Mouse (Mus musculus) limb, embryonic 13.5 days (tissue): Measurements from ENCODE around the gene Hbb-bh2. TPM values are rescaled to one million over a fixed set of nuclear protein-coding genes. Genes with fewer than 3 reads are reported as not detected.
"Not testable (repeated sequence)": the region's sequence is repeated elsewhere in the genome, so short reads cannot be mapped to it uniquely, and the experiment has no call there.

Experiments used
- ATAC-seq: fragments of 200-750 bp; cut with Nextera tagmentation; 2 replicates; pipeline ENCODE4 v1.8.0; 2017; ENCODE audit warnings: low read depth, moderate number of reproducible peaks, moderate TSS enrichment; ENCODE audit not compliant: low FRiP score
- H3K27ac ChIP-seq: fragments of 300-500 bp; sonication (generic); 2 replicates; pipeline ENCODE4 v1.5.1; 2015; ENCODE audit warnings: inconsistent platforms, mild to moderate bottlenecking, moderate library complexity
- H3K27me3 ChIP-seq: fragments of 300-500 bp; sonication (generic); 2 replicates; pipeline ENCODE4 v1.6.1; 2015; ENCODE audit warnings: mild to moderate bottlenecking, inconsistent platforms
- H3K36me3 ChIP-seq: fragments of 300-500 bp; sonication (generic); 2 replicates; pipeline ENCODE4 v1.6.1; 2015; ENCODE audit warnings: inconsistent platforms, mild to moderate bottlenecking, moderate library complexity
- H3K4me1 ChIP-seq: fragments of 300-500 bp; sonication (generic); 2 replicates; pipeline ENCODE4 v1.6.1; 2015; ENCODE audit warnings: inconsistent platforms
- H3K4me2 ChIP-seq: fragments of 300-500 bp; sonication (generic); replicated peaks from 2 replicates; pipeline ENCODE4 v1.6.1; 2015; ENCODE audit warnings: inconsistent platforms, mild to moderate bottlenecking, moderate library complexity
- H3K4me3 ChIP-seq: fragments of 300-500 bp; sonication (generic); 2 replicates; pipeline ENCODE4 v1.5.1; 2015; ENCODE audit warnings: moderate library complexity, mild to moderate bottlenecking, inconsistent platforms
- H3K9ac ChIP-seq: fragments of 300-500 bp; sonication (generic); 2 replicates; pipeline ENCODE4 v1.6.1; 2015; ENCODE audit warnings: mild to moderate bottlenecking, inconsistent platforms
- H3K9me3 ChIP-seq: fragments of 300-500 bp; sonication (generic); 2 replicates; pipeline ENCODE4 v1.6.1; 2016; ENCODE audit warnings: inconsistent platforms
- WGBS: fragments of 180-500 bp; shearing (Covaris S2); methylation state at CpG from one replicate; pipeline ENCODE4 v1.1.7; 2015; 5-methylcytosine and 5-hydroxymethylcytosine counted together
- polyA plus RNA-seq: library from polyadenylated mRNA; unstranded; fragments of >200 nt; fragmentation: Nextera tagmentation; extraction: Ambion mirVana; gene quantifications from 2 replicates; pipeline ENCODE4 v1.2.1, GENCODE M21; 2015

Hbb-bh2 gene
- polyA plus RNA-seq, 1 experiment from 2014 or later = not detected

DNA sequence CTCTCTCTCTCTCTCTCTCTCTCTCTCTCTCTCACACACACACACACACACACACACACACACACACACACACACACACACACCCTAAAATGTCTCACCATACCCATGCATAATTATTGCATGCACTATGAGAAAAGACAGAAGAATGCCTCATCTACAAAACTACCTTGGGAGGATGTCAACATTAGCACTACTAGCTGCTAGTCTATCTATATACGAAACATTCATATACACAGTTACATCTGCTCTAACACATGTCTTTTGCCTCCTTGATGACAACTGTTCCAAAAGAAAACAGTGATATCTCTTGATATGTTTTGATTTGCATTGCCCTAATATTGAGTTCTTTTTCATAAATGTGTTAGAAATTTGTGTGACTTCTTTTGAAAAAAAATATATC, 30.0 kb downstream of the Hbb-bh2 start:
- no peaks in the 10 kb centered on the region for H3K27me3 ChIP-seq
- H3K9ac ChIP-seq = no peak overlapping the region
- no peak overlapping the region for H3K27ac ChIP-seq
- ATAC-seq = no peak
- H3K36me3 ChIP-seq = no peaks in the 10 kb centered on the region
- no peak overlapping the region for H3K4me3 ChIP-seq
- no peaks in the 10 kb centered on the region for H3K9me3 ChIP-seq
- WGBS = 90% methylated on average over 1 of the region's 1 CpGs
- no peaks in the 10 kb centered on the region for H3K4me1 ChIP-seq
- H3K4me2 ChIP-seq = no peak overlapping the region

DNA sequence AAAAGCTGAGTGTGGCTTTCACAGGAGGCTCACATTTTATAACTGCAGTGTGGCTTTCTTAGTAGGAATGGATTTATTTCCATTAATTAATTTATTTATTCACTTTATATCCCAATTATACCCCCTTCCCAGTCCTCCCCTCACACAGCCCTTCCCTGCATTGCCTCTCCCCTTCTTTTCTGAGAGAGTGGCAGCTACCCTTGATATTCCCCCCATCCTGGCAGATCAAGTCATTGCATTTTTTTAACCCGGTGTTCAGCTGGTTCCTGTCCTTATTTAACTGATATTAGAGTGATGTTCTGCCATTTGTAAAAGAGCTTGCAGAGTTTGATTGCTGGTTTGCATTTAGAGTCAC, 30.5 kb downstream of the Hbb-bh2 start:
- no peak overlapping the region for H3K27ac ChIP-seq
- no peak for ATAC-seq
- no peaks in the 10 kb centered on the region for H3K27me3 ChIP-seq
- H3K9ac ChIP-seq = no peak overlapping the region
- H3K9me3 ChIP-seq = no peaks in the 10 kb centered on the region
- no peaks in the 10 kb centered on the region for H3K4me1 ChIP-seq
- H3K4me2 ChIP-seq = no peak overlapping the region
- no peak overlapping the region for H3K4me3 ChIP-seq
- H3K36me3 ChIP-seq = no peaks in the 10 kb centered on the region
- 64% methylated on average over 1 of the region's 1 CpGs for WGBS

DNA sequence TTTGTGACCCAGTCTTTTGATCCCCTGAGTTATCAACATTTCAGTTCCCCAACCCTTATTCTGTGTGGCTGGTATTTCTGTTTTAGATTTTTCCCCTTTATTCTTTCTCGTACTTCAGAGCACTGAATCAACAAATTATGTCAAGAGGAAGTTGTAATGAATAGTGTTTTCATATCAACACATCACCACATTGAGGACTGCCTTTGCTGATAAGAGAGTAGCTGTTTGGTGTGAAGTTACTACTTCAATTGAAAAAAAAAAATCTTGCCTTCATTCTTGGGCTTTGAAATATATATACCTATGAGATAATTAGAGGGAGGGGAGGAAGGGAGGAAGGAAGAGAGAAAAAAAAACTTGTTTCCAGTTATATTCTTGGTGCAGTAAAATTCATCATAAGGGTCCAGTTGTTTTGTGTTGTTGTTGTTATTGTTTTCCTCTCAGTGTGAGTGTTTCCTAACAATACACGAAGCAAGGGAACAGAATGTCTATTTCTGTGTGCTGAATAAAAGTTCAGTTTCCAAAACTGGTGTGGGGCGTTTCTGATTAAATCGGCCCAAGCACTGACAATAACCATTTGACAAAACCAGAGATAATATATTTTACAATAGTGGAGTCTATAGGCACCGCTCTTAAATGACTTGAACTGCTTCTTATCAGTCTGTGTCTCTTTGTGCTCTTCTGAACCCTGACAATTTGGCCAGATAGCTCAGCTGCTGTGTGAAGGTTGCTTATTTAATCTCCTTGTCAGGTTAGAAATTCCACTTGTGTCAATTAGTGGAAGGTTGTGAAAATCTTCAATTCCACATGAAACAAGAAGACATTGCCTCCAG, 31.1 kb downstream of the Hbb-bh2 start:
- no peak for ATAC-seq
- no peaks in the 10 kb centered on the region for H3K27me3 ChIP-seq
- 68% methylated on average over 5 of the region's 5 CpGs for WGBS
- no peak overlapping the region for H3K4me3 ChIP-seq
- H3K9me3 ChIP-seq = no peaks in the 10 kb centered on the region
- no peak overlapping the region for H3K9ac ChIP-seq
- H3K27ac ChIP-seq = no peak overlapping the region
- no peaks in the 10 kb centered on the region for H3K36me3 ChIP-seq
- no peaks in the 10 kb centered on the region for H3K4me1 ChIP-seq
- H3K4me2 ChIP-seq = no peak overlapping the region

DNA sequence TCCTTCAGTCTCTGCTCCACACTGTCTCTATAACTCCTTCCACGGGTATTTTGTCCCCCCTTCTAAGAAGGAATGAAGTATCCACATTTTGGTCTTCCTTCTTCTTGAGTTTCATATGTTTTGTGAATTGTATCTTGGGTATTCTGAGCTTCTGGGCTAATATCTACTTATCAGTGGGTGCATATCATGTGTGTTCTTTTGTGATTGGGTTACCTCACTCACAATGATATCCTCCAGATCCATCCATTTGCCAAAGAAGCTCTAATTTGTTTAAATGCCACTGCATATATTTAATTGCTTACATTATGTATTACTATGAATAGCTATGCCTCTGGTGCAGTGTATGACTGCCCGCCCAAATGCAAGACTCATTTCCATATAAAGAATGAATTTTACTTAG, 32.2 kb downstream of the Hbb-bh2 start:
- not testable (repeated sequence) for H3K27ac ChIP-seq, ATAC-seq, H3K27me3 ChIP-seq, H3K4me2 ChIP-seq, H3K9me3 ChIP-seq, H3K9ac ChIP-seq, H3K4me3 ChIP-seq, H3K4me1 ChIP-seq, H3K36me3 ChIP-seq
- WGBS = 74% methylated on average over 2 of the region's 2 CpGs

DNA sequence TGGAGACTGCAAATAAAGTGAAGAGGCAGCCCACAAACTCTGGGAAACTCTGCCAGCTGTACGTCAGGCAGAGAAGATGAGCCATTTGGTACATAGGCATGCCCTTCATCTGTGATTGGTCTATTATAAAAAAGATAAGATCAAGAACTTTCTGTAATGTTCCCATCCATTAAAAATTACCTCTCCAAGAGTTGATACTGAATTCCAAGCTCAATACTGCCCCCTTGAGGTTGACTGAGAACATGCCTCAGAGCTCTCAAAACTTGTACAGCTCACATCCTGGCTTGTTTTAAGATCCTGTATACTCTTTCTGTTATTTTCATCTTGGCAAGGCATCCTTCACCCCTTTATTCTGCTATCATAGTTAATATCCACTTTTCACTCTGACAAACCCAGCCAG, 33.5 kb downstream of the Hbb-bh2 start:
- H3K36me3 ChIP-seq = no peaks in the 10 kb centered on the region
- no peak overlapping the region for H3K4me2 ChIP-seq
- H3K27me3 ChIP-seq = no peaks in the 10 kb centered on the region
- WGBS = 81% methylated on average over 1 of the region's 1 CpGs
- H3K27ac ChIP-seq = no peak overlapping the region
- no peak for ATAC-seq
- no peaks in the 10 kb centered on the region for H3K9me3 ChIP-seq
- H3K9ac ChIP-seq = no peak overlapping the region
- no peaks in the 10 kb centered on the region for H3K4me1 ChIP-seq
- H3K4me3 ChIP-seq = no peak overlapping the region

DNA sequence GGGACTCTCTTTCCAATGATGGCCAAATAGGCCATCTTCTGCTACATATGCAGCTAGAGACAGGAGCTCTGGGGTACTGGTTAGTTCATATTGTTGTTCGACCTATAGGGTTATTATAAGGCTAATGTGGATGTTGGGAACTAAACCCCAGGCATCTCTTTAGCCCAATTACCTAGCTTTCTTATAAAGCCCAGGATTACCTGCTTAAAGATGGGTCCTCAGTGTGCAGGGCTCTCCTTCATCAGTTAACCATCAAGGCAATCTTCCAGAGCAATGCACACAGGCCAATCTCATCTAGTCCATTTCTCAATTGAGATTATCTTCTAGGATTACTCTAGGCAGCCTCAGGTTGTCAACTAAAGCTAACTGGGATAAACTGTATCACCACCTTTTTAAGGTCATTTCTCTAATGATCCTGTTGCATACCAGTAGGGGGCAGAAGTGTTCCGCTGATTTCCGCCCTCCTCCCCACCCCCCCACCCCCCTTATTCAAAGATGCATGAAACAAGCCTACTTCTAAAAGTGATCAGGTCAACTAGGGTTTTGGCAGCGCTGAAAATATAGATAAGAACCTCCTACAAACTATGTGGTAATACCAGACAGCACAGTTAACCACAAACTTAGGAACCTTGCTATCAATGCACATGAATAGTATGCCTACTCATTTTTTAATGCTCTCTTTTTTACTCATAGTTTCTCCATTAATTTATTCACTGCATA, 47.5 kb downstream of the Hbb-bh2 start:
- H3K4me2 ChIP-seq = no peak overlapping the region
- no peak overlapping the region for H3K9ac ChIP-seq
- no peaks in the 10 kb centered on the region for H3K36me3 ChIP-seq
- no peaks in the 10 kb centered on the region for H3K4me1 ChIP-seq
- no peak overlapping the region for H3K27ac ChIP-seq
- no peaks in the 10 kb centered on the region for H3K27me3 ChIP-seq
- no peak overlapping the region for H3K4me3 ChIP-seq
- H3K9me3 ChIP-seq = no peaks in the 10 kb centered on the region
- 27% methylated on average over 4 of the region's 4 CpGs for WGBS
- ATAC-seq = no peak

DNA sequence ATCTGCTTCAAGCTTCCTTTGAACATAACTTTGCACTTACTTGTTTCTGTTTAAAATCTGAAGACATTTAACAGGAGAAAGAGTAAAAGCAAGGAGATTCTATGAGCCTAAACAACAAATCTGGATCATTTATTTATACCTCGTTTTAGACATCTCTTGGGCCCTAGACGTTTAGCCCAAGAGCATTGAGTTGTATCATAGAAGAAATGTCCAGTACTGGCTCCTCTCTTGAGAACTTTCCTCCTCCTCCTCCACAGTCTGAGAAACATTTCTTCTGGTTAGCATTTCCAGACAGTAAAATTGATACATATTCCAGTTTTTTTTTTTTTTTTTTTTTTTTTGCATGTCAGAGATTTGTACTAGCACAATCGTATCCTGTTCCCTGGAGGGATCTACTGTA, 48.6 kb downstream of the Hbb-bh2 start, which contains the start of gene Olfr67:
TSS of gene Olfr67 (minus strand) at position 101 of the 400 bp plus-strand sequence.
- no peaks in the 10 kb centered on the region for H3K27me3 ChIP-seq
- no peak within 1 kb of the TSS for H3K4me3 ChIP-seq
- no peaks in the 10 kb centered on the region for H3K4me1 ChIP-seq
- no peak within 1 kb of the TSS for H3K4me2 ChIP-seq
- 76% methylated on average over 3 of the region's 3 CpGs for WGBS
- H3K9ac ChIP-seq = no peak within 1 kb of the TSS
- no peak for ATAC-seq
- no peaks in the 10 kb centered on the region for H3K9me3 ChIP-seq
- no peak within 1 kb of the TSS for H3K27ac ChIP-seq
- no peaks in the 10 kb centered on the region for H3K36me3 ChIP-seq

Other genes starting within 250 kb of the Hbb-bh2 start
- not detected in 2 replicates for gene Olfr619, start 239.9 kb downstream of the Hbb-bh2 start, polyA plus RNA-seq
- not detected in 2 replicates for gene Olfr620, start 228.0 kb downstream of the Hbb-bh2 start, polyA plus RNA-seq
- gene Olfr622, start 197.8 kb downstream of the Hbb-bh2 start, polyA plus RNA-seq = not detected in 2 replicates
- gene Olfr623, start 176.8 kb downstream of the Hbb-bh2 start, polyA plus RNA-seq = not detected in 2 replicates
- gene Olfr624, start 169.3 kb downstream of the Hbb-bh2 start, polyA plus RNA-seq = 0.08 TPM in 1 of 2 replicates, not detected in the other
- gene Olfr625-ps1, start 157.8 kb downstream of the Hbb-bh2 start, polyA plus RNA-seq = not detected in 2 replicates
- gene Olfr243, start 125.8 kb downstream of the Hbb-bh2 start, polyA plus RNA-seq = not detected in 2 replicates
- gene Olfr628, start 110.1 kb downstream of the Hbb-bh2 start, polyA plus RNA-seq = not detected in 2 replicates
- not detected in 2 replicates for gene Olfr629, start 95.6 kb downstream of the Hbb-bh2 start, polyA plus RNA-seq
- gene Olfr630, start 83.2 kb downstream of the Hbb-bh2 start, polyA plus RNA-seq = not detected in 2 replicates
- gene Olfr69, start 68.9 kb downstream of the Hbb-bh2 start, polyA plus RNA-seq = not detected in 2 replicates
- gene Olfr68, start 60.8 kb downstream of the Hbb-bh2 start, polyA plus RNA-seq = not detected in 2 replicates
- not detected in 2 replicates for gene Olfr67, start 48.7 kb downstream of the Hbb-bh2 start, polyA plus RNA-seq
- 1,810 and 1,860 TPM in 2 replicates for gene Hbb-bt, start 26.5 kb downstream of the Hbb-bh2 start, polyA plus RNA-seq
- gene Hbb-bs, start 12.4 kb downstream of the Hbb-bh2 start, polyA plus RNA-seq = 3,715 and 3,820 TPM in 2 replicates
- gene Hbb-bh1, start 2.6 kb upstream of the Hbb-bh2 start, polyA plus RNA-seq = 61.1 and 82.5 TPM in 2 replicates
- gene Hbb-y, start 12.7 kb upstream of the Hbb-bh2 start, polyA plus RNA-seq = 6,754 and 6,825 TPM in 2 replicates
- gene Olfr66, start 45.7 kb upstream of the Hbb-bh2 start, polyA plus RNA-seq = not detected in 2 replicates
- not detected in 2 replicates for gene Olfr64, start 54.0 kb upstream of the Hbb-bh2 start, polyA plus RNA-seq
- not detected in 2 replicates for gene Olfr65, start 63.0 kb upstream of the Hbb-bh2 start, polyA plus RNA-seq
- not detected in 2 replicates for gene Olfr631, start 88.3 kb upstream of the Hbb-bh2 start, polyA plus RNA-seq
- not detected in 2 replicates for gene Olfr632, start 93.8 kb upstream of the Hbb-bh2 start, polyA plus RNA-seq
- gene Olfr633, start 103.9 kb upstream of the Hbb-bh2 start, polyA plus RNA-seq = not detected in 2 replicates
- not detected in 2 replicates for gene Olfr635, start 130.6 kb upstream of the Hbb-bh2 start, polyA plus RNA-seq
- not detected in 2 replicates for gene Olfr638, start 158.2 kb upstream of the Hbb-bh2 start, polyA plus RNA-seq
- gene Olfr639, start 176.8 kb upstream of the Hbb-bh2 start, polyA plus RNA-seq = 0.04 TPM in 1 of 2 replicates, not detected in the other
- gene Olfr640, start 185.1 kb upstream of the Hbb-bh2 start, polyA plus RNA-seq = not detected in 2 replicates
- gene Olfr641, start 194.9 kb upstream of the Hbb-bh2 start, polyA plus RNA-seq = not detected in 2 replicates
- gene Olfr642, start 212.1 kb upstream of the Hbb-bh2 start, polyA plus RNA-seq = not detected in 2 replicates
- not detected in 2 replicates for gene 4930516K23Rik, start 220.9 kb upstream of the Hbb-bh2 start, polyA plus RNA-seq
- gene Olfr644, start 231.3 kb upstream of the Hbb-bh2 start, polyA plus RNA-seq = 0.05 TPM in 1 of 2 replicates, not detected in the other
- gene Olfr645, start 244.9 kb upstream of the Hbb-bh2 start, polyA plus RNA-seq = not detected in 2 replicates